Mouse (Mus musculus) hindbrain, embryonic 16.5 days (tissue): ENCODE results near the gene Nwd2. TPM values are rescaled to one million over a fixed set of nuclear protein-coding genes. Genes with fewer than 3 reads are reported as not detected.

Experiments used
- ATAC-seq: fragments of 200-750 bp; cut with Nextera tagmentation; 2 replicates; pipeline ENCODE4 v1.8.0; 2017; ENCODE audit warnings: moderate TSS enrichment, moderate library complexity
- H3K27ac ChIP-seq: fragments of 300-500 bp; sonication (generic); 2 replicates; pipeline ENCODE4 v1.5.1; 2014; ENCODE audit warnings: low read depth, mild to moderate bottlenecking, control low read depth, low read length, moderate library complexity
- H3K27me3 ChIP-seq: fragments of 300-500 bp; sonication (generic); replicated peaks from 2 replicates; pipeline ENCODE4 v1.6.1; 2014; ENCODE audit warnings: low read length; ENCODE audit not compliant: control insufficient read depth, insufficient read depth
- H3K36me3 ChIP-seq: fragments of 300-500 bp; sonication (generic); 2 replicates; pipeline ENCODE4 v1.6.1; 2014; ENCODE audit warnings: mild to moderate bottlenecking, low read length, moderate library complexity, mixed read lengths; ENCODE audit not compliant: control insufficient read depth, insufficient read depth
- H3K4me1 ChIP-seq: fragments of 300-500 bp; sonication (generic); 2 replicates; pipeline ENCODE4 v1.6.1; 2014; ENCODE audit warnings: low read depth, low read length; ENCODE audit not compliant: control insufficient read depth, insufficient read depth
- H3K4me2 ChIP-seq: fragments of 300-500 bp; sonication (generic); 2 replicates; pipeline ENCODE4 v1.6.1; 2014; ENCODE audit warnings: mild to moderate bottlenecking, low read length, control low read depth, moderate library complexity
- H3K4me3 ChIP-seq: fragments of 300-500 bp; sonication (generic); 2 replicates; pipeline ENCODE4 v1.5.1; 2014; ENCODE audit warnings: mild to moderate bottlenecking, low read length, control low read depth, moderate library complexity
- H3K9ac ChIP-seq: fragments of 300-500 bp; sonication (generic); 2 replicates; pipeline ENCODE4 v1.6.1; 2014; ENCODE audit warnings: low read depth, mild to moderate bottlenecking, control low read depth, low read length, moderate library complexity
- H3K9me3 ChIP-seq: fragments of 300-500 bp; sonication (generic); 2 replicates; pipeline ENCODE4 v1.6.1; 2014; ENCODE audit warnings: mild to moderate bottlenecking, low read length, moderate library complexity; ENCODE audit not compliant: control insufficient read depth
- WGBS: fragments of 180-500 bp; shearing (Covaris S2); extraction: QIAGEN DNeasy Blood & Tissue Kit; methylation state at CpG from one replicate; pipeline ENCODE4 v1.1.7; 2014; 5-methylcytosine and 5-hydroxymethylcytosine counted together
- polyA plus RNA-seq: library from polyadenylated mRNA; unstranded; fragments of >200 nt; fragmentation: Nextera tagmentation; extraction: Ambion mirVana; gene quantifications from 2 replicates; pipeline ENCODE4 v1.2.1, GENCODE M21; 2015

Gene Nwd2
- polyA plus RNA-seq, 1 experiment from 2014 or later: 12.1 TPM

GRCm38 (mm10) chr5:63858901-63859300 lies 210.0 kb downstream of the Nwd2 start:
- H3K27me3 ChIP-seq: no peaks in the 10 kb centered on the region
- no peak overlapping the region for H3K4me2 ChIP-seq
- H3K36me3 ChIP-seq: no peaks in the 10 kb centered on the region
- no peak overlapping the region for H3K27ac ChIP-seq
- ATAC-seq: no peak
- no peaks in the 10 kb centered on the region for H3K4me1 ChIP-seq
- WGBS: 91% methylated on average over 8 of the region's 8 CpGs
- no peak overlapping the region for H3K4me3 ChIP-seq
- H3K9me3 ChIP-seq: no peaks in the 10 kb centered on the region
- no peak overlapping the region for H3K9ac ChIP-seq

Other genes with a start within 250 kb of the Nwd2 start
- 3.6 and 3.8 TPM in 2 replicates for gene 0610040J01Rik, start 163.3 kb downstream of the Nwd2 start, polyA plus RNA-seq